Mouse (Mus musculus) naive thymus-derived CD4-positive, alpha-beta T cell, adult 2 months (primary cell): Measurements from ENCODE around the gene Arid1b.

Experiments
- DNase-seq: peaks from one replicate; pipeline ENCODE4 v3.0.0-alpha.2; 2011; ENCODE audit warnings: low read depth

Gene Arid1b

DNA sequence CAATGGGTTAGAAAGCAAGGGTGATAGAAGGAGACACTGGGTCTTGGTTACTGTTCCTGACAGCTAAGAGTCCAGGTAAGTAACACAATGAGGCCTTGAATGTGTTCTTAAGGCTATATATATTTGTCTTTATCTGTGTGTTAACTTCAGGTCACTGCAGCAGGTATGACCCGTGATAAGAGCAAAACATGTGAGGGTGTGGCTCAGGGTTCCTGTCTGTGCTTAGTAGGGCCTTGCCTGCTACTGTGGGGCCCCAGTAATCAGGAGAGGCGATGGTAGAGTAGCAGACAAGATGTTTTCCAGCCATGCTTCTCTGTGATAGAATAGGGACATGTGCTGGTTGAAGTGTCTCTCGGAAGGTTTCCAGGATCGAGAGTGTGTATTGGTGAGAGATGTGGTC, 118.0 kb downstream of the Arid1b start:
- DNase-seq: no peak

DNA sequence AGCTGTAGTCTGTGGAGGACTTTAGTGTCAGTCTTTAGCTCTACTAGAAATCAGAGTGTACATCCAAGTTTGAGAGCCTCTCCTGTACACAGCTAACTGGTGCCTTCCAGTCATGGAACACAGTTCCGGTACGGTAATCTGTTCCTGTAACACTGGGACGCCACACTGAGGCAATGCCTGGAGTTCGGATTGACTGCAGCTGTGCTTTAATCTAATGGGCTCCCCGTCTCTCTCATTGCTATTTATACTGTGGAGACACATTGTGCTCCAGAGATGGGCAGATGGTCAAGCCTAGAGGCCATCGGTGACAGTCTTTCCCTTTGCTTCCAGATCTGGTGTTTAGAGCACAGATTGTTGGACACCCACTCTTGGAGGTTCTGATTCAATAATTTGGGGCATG, 121.8 kb downstream of the Arid1b start:
- no peak for DNase-seq

DNA sequence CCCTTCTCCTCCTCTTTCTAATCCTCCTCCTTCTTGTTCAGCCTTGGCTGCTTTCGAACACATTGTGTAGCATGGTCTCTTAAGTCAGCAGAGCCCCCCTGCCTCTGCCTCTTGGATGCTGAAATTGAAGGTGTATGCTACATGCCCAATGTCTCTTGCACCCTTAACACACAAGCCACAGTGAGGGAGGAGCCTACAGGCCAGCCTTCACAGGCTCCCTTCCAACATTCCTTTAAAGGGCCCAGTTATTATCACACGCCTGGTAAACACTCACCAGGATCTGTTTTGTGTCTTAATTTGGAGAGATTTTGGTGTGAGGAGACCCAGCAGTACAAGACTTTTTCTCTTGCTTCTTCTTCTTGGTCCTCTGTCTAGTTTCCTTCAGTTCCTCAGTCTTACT, 122.9 kb downstream of the Arid1b start:
- no peak for DNase-seq

DNA sequence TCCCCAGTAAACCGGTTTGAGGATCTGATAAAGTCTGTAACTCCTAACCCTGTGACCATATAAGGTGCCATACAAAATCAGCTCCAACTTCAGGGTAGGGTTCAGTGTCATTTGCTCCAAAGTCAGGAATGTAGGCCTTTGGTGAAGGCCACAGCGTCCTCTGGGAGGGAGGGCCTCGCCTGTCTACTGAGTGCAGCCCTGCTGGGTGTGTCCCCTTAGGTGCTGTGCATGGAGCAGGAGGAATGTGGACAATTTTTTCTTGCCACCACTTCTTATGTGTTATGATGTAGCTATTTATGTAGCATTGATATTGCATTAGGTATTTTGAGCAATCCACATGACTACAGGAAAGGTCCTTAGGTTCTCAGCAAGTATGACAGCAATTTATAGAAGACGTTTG, 124.0 kb downstream of the Arid1b start:
- no peak for DNase-seq

DNA sequence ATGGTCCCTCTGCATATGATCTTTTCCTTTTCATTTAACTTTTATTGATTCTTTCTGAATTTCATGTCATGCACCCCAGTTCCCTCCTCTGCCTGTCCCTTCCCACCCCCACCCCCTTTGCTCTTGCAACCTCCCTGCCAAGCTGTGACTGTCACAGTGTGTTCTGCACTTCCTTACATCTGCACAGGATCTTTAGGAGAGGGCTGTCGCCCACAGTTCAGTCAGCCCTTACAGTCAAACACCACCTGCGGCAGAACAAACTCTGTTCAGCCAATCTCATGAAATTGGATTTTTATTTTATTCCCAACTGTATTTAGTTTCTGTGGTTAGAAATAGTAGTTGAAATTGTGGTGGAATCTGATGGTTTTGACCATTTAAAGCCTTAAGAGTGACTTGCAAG, 130.5 kb downstream of the Arid1b start:
- peak; percentile 25 for DNase-seq

DNA sequence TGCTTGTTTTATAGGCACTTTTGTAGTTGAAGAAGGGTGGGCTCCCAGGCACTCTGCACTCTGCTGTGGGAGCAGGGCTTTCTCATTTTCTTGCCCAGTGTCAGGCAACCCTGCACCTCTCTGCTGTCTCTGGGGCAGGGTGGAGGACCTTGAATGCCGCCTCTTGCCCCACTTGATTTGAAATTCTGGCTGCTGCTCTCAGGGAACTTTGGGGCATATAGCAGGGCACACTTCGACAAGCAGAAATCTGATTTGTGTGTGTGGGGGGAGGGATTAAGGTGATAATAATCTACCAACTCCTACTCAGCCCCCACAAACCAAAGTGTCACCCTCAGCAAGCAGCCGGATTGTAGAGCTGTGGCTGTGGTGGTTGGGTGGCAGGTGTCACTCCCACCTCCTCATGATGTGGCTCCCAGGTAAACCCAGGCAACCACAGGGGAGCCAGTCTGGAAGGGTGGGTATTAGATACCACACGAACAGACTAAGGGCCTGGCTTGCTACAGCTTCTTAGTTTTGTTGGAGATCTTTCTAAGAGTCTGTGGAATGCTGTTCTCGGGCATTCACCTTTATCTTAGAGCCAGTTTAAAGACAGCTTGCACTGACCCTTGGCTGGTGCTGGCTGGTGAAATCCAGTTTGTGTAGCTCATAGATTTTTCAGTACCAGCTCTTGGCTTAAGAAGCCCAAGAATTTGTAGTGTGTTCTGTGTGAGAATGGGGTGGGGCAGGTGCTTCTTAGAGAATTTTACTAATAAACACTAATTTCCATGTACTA, 131.1 kb downstream of the Arid1b start:
- no peak for DNase-seq

DNA sequence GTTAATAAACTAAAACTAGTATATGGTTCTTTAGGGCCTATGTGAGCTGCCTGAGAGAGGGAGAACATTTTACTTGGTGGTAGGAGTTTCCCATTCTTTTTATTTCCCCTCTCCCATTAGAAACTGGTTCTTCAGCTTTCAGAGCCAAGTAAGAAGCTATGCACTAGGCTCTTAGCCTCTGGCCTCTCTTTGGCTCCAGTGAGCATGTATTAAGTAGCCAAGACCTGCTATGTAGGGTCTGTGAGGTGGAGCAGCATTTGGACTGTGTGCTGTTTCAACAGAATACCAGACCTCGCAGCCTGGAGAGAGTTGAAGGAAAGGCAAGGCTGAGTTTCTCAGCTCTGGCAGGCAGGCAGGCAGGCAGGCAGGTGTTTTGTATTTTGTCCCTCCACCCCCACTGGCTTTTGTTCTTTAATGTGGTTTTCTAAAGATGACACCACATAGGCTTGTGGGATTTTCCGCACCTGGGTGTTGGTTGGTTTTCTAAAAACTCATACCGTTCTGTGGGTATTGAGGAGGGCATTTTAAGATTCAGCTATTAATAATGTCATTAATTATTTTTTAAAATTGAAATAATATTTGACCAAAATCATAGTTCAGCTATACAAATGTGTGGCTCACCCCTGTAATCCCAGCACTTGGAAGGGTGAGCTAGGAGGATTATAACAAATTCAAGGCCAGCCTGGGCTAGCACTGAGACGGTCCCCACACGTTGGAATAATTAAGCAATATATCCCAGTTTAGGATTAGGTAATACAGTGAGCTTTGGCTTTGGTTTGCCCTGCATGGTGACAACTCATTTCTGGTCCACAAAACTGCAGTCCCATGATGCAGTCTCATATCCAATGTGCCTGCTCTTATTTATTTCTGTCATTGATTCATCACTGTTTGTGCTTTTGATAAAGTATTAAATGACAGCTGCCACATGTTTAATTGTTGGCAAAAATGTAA, 132.0 kb downstream of the Arid1b start:
- peak; percentile 62 for DNase-seq

DNA sequence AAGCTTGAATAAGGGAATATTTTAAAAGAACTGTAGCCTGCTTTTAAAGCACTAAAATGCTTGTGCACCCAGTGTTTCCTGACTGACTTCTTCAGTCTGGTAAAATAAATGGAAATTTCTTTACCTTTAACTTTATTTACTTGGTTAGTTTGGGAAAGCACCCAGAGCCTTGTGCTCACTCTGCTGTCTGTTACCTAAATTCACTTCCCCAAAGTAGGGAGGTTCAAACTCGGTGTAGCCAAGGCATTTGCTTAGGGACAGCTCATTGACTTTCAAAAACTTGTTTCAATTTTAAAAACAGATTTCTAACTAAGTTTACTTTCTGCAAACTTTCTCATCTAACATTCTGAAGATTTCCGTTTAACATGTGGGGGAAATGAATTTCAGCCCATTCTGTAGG, 135.5 kb downstream of the Arid1b start:
- DNase-seq: no peak

DNA sequence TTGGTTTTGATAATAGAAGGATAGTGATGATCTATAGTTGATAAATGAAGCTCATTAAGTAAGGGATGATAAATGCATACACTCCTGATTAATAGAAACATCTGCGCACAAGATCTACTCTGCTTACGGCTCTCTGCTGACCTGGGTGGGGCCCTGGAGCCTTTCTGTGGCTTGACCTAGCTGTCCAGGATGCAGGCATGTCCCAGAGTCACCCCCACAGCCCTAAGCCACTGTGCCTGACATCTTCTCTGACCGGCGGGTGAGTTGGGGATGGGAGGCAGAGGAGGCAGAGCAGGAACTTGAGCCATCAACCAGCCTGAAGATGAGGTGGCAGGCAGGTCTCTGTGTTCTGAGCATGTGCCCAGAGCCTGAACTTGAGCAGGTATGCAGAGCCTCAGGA, 136.0 kb downstream of the Arid1b start:
- DNase-seq: no peak

DNA sequence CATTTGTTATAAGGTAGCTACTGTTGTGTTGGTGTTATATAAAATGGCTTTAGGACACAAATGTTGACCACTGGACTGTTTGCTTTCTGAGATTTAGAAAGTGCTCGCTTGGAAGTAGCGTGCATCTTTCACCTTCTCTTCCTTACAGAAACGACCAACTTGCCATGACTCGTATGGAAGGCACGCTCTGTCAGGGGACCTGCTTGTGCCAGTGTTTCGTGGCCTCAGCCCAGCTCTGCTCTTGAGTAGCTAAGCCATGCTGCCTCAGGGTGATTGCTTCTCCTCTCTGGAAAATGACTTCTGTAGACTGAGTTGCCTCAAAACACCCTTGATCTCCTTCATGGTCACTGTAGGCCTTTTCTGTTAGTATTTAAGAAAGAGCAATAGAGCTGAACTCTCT, 137.6 kb downstream of the Arid1b start:
- DNase-seq: no peak

DNA sequence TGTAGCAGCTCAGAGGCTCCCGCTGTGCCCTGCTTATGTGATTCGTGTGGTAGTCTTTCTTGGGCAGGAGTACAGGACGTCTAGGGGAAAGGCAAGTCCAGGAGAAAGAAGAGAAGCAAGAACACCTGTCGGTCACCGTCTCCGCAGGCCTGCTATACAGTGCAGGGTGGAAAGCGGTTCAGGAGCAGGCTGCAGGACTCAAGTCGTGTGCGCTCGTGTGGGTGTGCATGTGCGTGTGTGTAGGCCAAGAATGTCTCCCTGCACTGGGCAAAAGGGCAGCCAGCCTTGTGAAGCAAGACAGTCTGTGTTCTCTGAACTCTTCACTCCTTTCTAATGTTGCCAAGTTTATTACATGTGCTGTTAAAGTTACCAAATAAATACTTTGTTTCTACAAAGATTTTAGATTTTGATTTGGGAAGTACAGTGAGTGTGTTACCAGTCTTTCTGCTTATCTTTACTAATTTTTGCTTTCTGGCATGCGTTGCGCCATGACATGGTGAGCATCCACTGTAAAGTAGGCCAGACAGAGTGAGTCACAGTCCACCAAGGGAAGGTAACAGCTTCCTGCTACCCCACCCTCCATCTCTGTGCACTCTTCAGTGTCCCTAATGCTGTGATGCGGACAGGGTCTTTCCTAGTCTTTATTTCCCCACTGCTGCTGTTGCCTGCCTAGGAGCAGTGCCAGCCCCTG, 138.3 kb downstream of the Arid1b start:
- DNase-seq: no peak

DNA sequence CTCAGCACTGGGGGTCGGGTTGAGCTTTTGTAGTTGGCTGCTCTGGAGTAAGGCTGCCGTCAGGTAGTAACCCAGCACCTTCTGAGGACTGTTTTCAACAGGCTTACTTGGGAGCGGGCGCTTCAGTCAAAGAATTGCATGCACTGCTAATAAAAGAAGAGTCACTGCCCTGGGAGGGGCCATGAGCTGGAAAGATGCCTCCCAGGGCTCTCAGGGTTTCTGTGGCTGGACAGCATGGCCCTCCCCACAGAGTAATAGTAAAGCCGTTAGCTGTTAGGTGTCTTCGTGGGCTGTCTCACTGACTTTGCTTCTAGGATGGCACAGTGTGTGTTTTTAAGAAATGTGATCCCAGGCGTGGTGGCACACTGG, 138.8 kb downstream of the Arid1b start:
- DNase-seq: no peak

DNA sequence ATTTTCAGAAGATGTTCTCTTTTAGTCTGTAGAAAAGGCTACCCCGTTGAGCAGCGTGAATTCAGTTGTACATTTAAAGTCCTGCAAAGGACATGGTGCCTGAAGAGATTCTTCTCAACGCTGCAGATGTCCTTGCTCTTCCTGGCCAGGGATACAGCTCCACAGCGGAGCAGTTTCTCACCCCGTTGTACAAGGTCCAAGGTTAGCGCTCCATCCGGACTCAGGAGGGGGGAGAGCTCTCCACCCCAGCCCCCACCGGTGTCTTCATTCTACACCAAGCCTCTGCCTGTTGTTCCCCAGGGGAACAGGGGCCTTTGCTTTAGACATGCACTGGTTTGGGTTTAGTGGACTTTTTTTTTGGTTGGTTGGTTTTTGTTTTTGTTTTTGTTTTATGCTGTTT, 139.7 kb downstream of the Arid1b start:
- DNase-seq: no peak

DNA sequence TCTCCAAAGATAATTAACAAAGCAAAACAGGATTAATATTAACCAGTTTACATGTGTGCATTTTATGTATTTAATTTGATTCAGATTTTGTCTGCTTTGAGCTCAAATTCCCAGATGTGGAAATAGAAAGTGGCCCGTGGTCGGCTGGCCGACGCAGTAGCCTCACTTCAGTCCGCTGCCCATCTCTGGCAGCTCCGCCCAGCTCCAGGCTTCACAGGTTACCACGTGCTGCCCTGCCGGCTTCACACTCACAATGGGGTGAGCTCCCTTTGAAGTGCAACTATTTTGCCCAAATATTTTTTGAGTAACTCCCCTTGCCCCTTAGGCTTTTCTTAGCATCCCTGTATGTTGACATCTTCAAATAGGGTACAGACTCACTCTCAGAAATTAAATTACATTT, 140.1 kb downstream of the Arid1b start:
- DNase-seq: no peak

DNA sequence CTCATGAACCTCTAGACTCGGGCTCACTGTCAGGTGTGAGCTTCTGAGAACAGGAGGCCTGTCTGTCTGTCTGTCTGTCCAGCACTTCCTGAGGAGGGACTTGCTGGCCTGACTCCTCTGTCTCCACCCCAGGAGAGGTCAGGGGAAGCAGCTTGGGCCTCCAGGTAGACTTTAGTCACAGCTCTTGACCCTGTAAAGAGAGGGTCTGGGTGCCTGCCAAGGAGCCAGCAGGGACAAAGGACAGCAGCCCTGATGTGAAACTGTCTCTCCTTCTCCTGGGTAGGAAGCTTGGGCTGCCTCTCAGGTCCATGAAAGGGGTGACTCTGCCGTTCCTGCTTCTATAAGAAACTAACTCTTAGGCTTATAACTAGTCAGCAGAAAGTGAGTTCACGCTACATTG, 143.8 kb downstream of the Arid1b start:
- DNase-seq: no peak

DNA sequence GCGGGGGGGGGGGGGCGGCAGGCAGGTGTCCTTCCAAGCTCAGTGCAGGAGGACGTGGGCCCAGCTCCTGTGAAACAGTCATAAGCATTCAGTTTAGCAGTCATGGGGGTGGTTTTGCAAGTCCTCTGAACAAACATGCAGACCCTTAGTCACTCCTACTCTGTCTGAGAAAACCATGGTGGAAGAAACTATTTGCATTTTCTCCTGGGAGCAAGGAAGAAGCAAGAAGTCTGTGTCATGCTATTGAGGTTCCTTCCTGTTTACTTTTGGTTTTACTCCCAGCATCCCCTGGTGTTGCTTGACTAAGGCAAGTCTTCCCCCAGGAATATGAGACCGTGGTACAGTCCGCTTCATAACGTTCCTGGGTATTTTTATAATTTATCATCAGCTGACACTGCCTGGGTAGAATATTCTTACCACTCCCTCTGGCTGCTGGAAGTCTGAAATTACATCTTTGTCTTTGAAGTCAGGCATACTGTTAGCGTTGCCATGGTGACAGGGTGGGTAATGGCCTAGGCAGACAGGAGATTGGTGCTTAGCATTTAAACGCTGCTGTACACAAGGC, 144.6 kb downstream of the Arid1b start:
- peak; percentile 90 for DNase-seq

DNA sequence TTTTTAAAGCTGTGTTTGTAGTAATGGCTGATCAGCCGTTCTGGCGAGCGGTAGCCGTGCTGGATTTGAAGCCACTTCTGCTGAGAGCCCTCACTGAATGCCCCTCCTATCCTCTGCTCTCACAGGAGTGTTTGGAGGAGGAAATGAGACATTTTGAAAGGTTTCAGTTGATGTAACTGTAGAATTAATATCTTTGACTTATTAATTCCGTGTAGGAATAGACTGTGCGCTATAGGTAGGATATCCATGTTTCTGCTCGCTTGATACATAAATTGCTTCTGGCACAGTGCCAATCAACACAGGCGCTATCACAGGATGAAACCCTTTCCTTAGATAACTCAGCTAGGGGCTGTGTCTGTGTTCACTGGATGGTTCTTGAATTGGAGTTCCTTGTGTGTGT, 145.4 kb downstream of the Arid1b start:
- peak; percentile 30 for DNase-seq

DNA sequence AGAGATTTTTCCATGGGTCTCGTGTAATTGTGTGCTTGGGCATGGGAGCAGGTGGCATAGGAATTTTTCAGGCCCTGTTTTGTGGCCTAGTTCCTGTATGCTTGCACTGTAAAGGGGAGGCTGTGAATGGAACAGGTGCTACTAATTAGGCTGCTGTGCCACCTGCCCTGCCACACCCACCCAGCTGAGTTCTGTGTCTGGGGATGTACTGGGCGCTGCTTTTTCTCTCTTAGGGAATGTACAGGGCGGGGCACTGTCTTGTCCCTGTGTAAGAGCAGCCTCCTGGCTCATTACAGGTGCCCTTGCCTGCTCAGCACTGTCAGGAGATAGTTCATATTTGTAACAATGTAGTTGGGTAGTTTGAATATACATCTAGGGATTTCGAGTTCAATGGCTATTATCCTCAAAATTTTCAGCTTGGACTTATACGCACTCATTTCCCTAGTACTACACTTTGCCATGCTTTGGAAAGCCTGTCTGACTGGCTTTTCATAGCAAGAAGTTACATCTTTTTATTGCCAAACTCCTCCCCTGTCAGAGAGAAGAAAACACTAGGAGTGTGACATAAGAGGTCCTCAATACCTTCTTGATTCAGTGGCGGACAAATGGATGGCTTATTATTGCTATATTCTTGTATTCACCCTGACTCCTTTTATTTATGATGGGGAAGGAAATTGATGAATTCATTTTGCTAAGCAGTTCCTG, 149.8 kb downstream of the Arid1b start:
- DNase-seq: no peak

DNA sequence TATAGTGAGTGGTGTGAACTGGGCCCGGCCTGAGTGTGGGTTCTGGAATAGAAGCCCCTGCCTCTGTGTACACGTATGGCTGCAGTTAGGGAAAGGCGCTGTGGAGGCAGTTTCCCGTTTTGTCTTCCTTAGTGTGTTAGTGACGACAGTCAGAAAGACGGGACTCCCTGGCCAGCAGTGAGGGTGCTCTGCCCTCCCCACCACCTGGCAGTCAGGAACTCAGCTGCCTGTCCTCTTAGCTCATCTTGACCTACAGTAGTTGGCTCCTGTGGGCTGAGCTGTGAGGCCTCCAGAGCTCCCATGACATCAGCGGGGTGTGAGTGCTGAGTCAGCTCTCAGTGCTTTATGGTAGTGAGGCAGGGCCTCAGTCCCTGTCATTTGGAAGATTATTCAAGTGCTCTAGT, 156.5 kb downstream of the Arid1b start:
- DNase-seq: no peak

DNA sequence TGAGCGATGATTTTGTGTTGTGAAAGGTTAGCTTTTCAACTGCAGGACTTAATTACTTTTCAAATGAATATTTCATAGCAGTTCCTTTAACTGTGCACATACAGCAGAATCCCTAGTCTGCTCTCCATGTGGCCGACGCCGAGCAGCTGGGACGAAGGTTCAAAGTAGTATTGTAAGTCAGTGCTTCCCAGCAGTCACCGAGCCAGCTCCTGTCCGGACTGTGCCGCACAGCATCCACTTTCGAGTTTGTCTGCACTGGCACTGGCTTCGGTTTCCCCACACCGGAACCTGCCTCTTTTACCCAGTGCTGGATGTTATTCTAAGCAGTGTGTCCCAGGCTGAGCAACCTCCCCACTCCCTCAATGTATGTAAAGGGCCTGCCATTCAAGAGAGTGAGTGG, 157.7 kb downstream of the Arid1b start:
- no peak for DNase-seq

DNA sequence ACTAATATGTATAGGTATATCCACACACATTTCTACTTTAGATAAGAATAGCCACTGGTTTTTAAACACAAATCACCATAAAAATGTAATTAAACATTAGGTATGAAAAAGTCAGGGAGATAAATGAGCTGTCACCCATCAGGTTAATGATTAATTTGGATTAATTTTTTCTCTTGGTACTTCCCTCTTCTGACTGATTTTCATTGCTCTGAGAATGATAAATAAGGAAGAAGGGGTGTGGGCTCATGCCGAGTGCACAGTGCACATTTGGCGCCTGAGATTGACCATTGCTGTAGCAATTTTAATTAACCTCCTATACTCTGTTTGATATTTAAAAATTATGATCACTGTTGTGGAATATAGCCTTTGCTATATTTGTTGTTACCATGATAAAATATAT, 159.3 kb downstream of the Arid1b start:
- no peak for DNase-seq

DNA sequence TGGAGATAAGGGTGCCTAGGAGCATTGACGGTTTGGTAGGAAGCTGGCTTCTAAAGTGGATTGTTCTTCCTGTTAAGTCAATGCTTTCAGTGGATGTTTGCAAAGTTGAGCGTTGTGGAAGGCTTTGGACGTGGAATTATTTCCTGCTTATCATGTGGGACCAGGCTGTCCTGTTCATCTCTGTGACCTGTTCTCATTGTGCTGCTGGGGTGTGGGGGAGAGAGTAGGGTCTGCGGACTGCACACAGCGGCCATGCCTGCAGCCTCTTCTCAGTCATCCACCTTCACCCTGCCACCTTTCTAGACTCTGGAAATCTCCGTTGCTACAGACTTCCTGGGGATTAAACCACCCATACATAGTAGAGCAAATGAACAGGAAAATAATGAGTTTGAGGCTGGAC, 160.2 kb downstream of the Arid1b start:
- no peak for DNase-seq
